Mouse (Mus musculus): ENCODE data around the gene Kdelc2.
A peak's percentile ranks its signal among the peaks of the same experiment; 100 is the strongest.

Gene Kdelc2

GRCm38 (mm10) chr9:53383951-53384866 lies at the start of gene Kdelc2:
Gene Kdelc2 (plus strand): TSS chr9:53384025.
- peak; percentile 77 for DNase-seq (ENCODE audit: low spot score)

GRCm38 (mm10) chr9:53335131-53335530 lies 48.7 kb upstream of the Kdelc2 start:
- DNase-seq (ENCODE audit: low spot score): no peak

- DNase-seq (ENCODE audit: low spot score): no peak
These were observed 44.2 kb upstream of the Kdelc2 start for GRCm38 (mm10) chr9:53339603-53340002.

GRCm38 (mm10) chr9:53340328-53340916 lies 43.4 kb upstream of the Kdelc2 start:
- DNase-seq (ENCODE audit: low spot score): no peak

GRCm38 (mm10) chr9:53340969-53341368 lies 42.9 kb upstream of the Kdelc2 start:
- DNase-seq (ENCODE audit: low spot score): peak; percentile 12

GRCm38 (mm10) chr9:53341981-53342380 lies 41.8 kb upstream of the Kdelc2 start:
- no peak for DNase-seq (ENCODE audit: low spot score)

- no peak for DNase-seq (ENCODE audit: low spot score)
These were observed 39.0 kb upstream of the Kdelc2 start for GRCm38 (mm10) chr9:53344646-53345432.

- DNase-seq (ENCODE audit: low spot score): no peak
These were observed 38.1 kb upstream of the Kdelc2 start for GRCm38 (mm10) chr9:53345728-53346127.

- no peak for DNase-seq (ENCODE audit: low spot score)
These were observed 37.4 kb upstream of the Kdelc2 start for GRCm38 (mm10) chr9:53346402-53346801.

- DNase-seq (ENCODE audit: low spot score): no peak
These were observed 34.6 kb upstream of the Kdelc2 start for GRCm38 (mm10) chr9:53349211-53349610.

- DNase-seq (ENCODE audit: low spot score): no peak
These were observed 33.5 kb upstream of the Kdelc2 start for GRCm38 (mm10) chr9:53350331-53350730.

GRCm38 (mm10) chr9:53351899-53352298 lies 31.9 kb upstream of the Kdelc2 start:
- no peak for DNase-seq (ENCODE audit: low spot score)

GRCm38 (mm10) chr9:53353161-53353560 lies 30.7 kb upstream of the Kdelc2 start:
- DNase-seq (ENCODE audit: low spot score): no peak

- DNase-seq (ENCODE audit: low spot score): no peak
These were observed 27.3 kb upstream of the Kdelc2 start for GRCm38 (mm10) chr9:53356219-53357155.

- DNase-seq (ENCODE audit: low spot score): no peak
These were observed 12.5 kb upstream of the Kdelc2 start for GRCm38 (mm10) chr9:53371339-53371738.

- DNase-seq (ENCODE audit: low spot score): no peak
These were observed 7.9 kb upstream of the Kdelc2 start for GRCm38 (mm10) chr9:53375907-53376306.

- DNase-seq (ENCODE audit: low spot score): no peak
These were observed 7.0 kb upstream of the Kdelc2 start for GRCm38 (mm10) chr9:53376820-53377219.

- no peak for DNase-seq (ENCODE audit: low spot score)
These were observed 6.2 kb upstream of the Kdelc2 start for GRCm38 (mm10) chr9:53377597-53377996.

- no peak for DNase-seq (ENCODE audit: low spot score)
These were observed 5.7 kb upstream of the Kdelc2 start for GRCm38 (mm10) chr9:53378171-53378570.

GRCm38 (mm10) chr9:53380595-53380994 lies 3.2 kb upstream of the Kdelc2 start:
- no peak for DNase-seq (ENCODE audit: low spot score)

GRCm38 (mm10) chr9:53381113-53381615 lies 2.7 kb upstream of the Kdelc2 start:
- no peak for DNase-seq (ENCODE audit: low spot score)

All from ovary, postnatal 36 days (tissue).